Mouse (Mus musculus): ENCODE results near the gene Cox20. TPM values are rescaled to one million over a fixed set of nuclear protein-coding genes. Genes with fewer than 3 reads are reported as not detected.

The Cox20 gene
- total RNA-seq, 2 experiments from 2014 or later: 30.1 to 32.9 TPM

GRCm38 (mm10) chr1:178354576-178354975 is 35.6 kb downstream of the Cox20 start:
- no peak for DNase-seq

- no peak for DNase-seq
Observed at GRCm38 (mm10) chr1:178357776-178358710, 39.1 kb downstream of the Cox20 start.

- DNase-seq: no peak
Observed at GRCm38 (mm10) chr1:178360264-178360663, 41.3 kb downstream of the Cox20 start.

GRCm38 (mm10) chr1:178360702-178361101 is 41.8 kb downstream of the Cox20 start:
- DNase-seq: no peak

- DNase-seq: no peak
Observed at GRCm38 (mm10) chr1:178365171-178365570, 46.2 kb downstream of the Cox20 start.

- DNase-seq: no peak
Observed at GRCm38 (mm10) chr1:178368121-178368520, 49.2 kb downstream of the Cox20 start.

GRCm38 (mm10) chr1:178368548-178369271 is 49.8 kb downstream of the Cox20 start:
- peak; percentile 95 for DNase-seq

GRCm38 (mm10) chr1:178369272-178369651 is 50.3 kb downstream of the Cox20 start:
- DNase-seq: peak; percentile 19

Small RNAs within 50 kb of the gene (microRNA-seq; reads per million reads assigned to microRNA genes)
- 0 reads per million in 2 experiments for gene Gm27458 (ENCODE audit: borderline replicate concordance in 2 of 2)

Other genes with a start within 250 kb of the Cox20 start
- gene Desi2, start 131.7 kb upstream of the Cox20 start, total RNA-seq (2021): 10 to 100 TPM; 28.7 to 32.2 TPM
- 100 to 1,000 TPM; 105 to 116 TPM for gene Hnrnpu, start 18.7 kb downstream of the Cox20 start, total RNA-seq (2021)
- gene Efcab2, start 87.0 kb downstream of the Cox20 start, total RNA-seq (2021): 10 to 100 TPM; 10.7 to 12.1 TPM
- 1 to 10 TPM; 1.4 to 2.9 TPM for gene Kif26b, start 210.0 kb downstream of the Cox20 start, total RNA-seq (2021)